Mouse (Mus musculus) embryonic fibroblast, embryonic 13.5 days (primary cell): ENCODE measurements at regions not wholly inside any gene's neighbourhood (a gene's known extent, or its start where the extent isn't known, plus 50 kb on each side); places are given as distances from the start of the nearest gene placed in this dataset.

ENCODE experiments used
- CTCF ChIP-seq: IDR thresholded peaks from 2 replicates; pipeline ENCODE4 v1.5.1; 2011; ENCODE audit warnings: mild to moderate bottlenecking, control low read depth, low read length, moderate library complexity, borderline replicate concordance; ENCODE audit not compliant: insufficient read depth
- POLR2A ChIP-seq: IDR thresholded peaks from 2 replicates; pipeline ENCODE4 v1.6.1; 2011; ENCODE audit warnings: low read depth, mild to moderate bottlenecking, control low read depth, low read length, moderate library complexity

GRCm38 (mm10) chr16:30769007-30769442 lies 169.5 kb downstream of the Fam43a start:
- TF ChIP-seq CTCF (no peak), POLR2A (no peak)
